In the genomic region with DNA sequence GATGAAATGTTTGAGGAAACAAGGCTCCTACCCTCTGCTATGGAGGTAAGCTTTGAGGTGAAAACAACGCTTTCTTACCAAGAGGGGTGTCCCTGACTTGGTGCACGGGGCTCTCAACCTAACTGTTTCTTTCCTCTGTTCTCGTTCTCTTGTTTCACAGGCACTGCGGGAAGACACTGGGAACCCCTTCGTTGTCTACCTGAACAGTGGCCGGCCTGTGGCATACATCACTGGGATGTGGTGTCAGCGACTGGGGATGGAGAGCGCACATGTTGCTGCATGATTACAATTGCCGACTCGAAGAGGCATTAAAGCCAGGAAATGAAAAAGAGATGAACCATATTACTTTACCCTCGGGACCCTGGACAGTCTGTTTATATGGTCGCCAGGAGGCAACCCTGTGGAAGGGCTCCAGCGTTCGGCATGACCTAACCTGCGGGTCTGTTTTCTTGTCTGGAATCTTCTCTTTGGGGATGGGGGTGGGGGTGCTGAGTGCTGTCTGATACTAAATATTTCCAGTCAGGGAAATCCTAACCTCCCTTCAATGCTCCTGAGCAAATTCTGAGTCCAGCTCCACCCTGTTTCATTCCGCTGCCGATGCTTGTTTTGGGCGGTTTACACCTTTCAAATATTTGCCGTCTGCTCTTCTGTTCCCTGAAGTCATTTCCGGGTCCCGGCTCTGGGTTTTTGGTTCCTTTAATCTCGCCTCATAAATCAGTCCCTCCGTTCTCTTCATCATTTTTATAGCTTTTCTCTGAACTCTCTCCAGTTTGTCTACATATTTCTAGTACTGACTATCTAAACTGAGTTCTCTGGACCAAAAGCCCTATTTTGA, we compare ENCODE assay signal across 18 mouse cellular contexts.
DNase-seq lines count a peak whose midpoint lies in the region; ATAC-seq lines count a peak whose summit lies in the region.
"Had no signal": no experiment of that assay in that cellular context is flagged by ENCODE, and none has a peak within 500 bp of the region (broad histone marks: within the 10 kb centered on the region; RNA-seq: fewer than 3 reads in every experiment).

No protein-coding gene starts in this region.

- H3K9me3 ChIP-seq in kidney, embryonic 15.5 days (replicated peaks), result peaks cover 2% of the 10 kb centered on the region; the same call in 1 of the 2 replicates
- H3K9me3 ChIP-seq in limb, embryonic 11.5 days (ENCODE audit: control insufficient read depth, low read length), result 0 out of 2 replicates have a peak, but pooled peaks cover 2% of the 10 kb centered on the region
- H3K9me3 ChIP-seq in stomach, embryonic 15.5 days, result no peaks in the 10 kb centered on the region
- H3K9me3 ChIP-seq: hindbrain, embryonic 12.5 days; midbrain, embryonic 12.5 days had no signal

- DNase-seq in kidney, adult 18-20 months, result no peak
- peak; percentile 15 for DNase-seq in lung, postnatal 36 days
- DNase-seq in lung, postnatal 25 days (ENCODE audit: low spot score), result no peak
- DNase-seq in limb, embryonic 11.5 days (ENCODE audit: low spot score), result peak; percentile 56
- DNase-seq in gastrocnemius, adult 8-10 months (ENCODE audit: low spot score in 2 of 2), result no peak
- DNase-seq: cerebellum, adult 11 months; cerebellum, postnatal 14 days; forebrain, postnatal 0 days; gastrocnemius, postnatal 36 days; layer of hippocampus, postnatal 36 days; liver, postnatal 0 days had no signal

- peak overlapping the region; percentile 73 for H3K27ac ChIP-seq in kidney, embryonic 15.5 days
- peak overlapping the region; percentile 65; the same call in 1 of the 2 replicates for H3K27ac ChIP-seq in limb, embryonic 11.5 days (replicated peaks; ENCODE audit: low read depth, low read length)
- peak overlapping the region; percentile 52 for H3K27ac ChIP-seq in stomach, embryonic 15.5 days
- H3K27ac ChIP-seq: hindbrain, embryonic 12.5 days; layer of hippocampus, adult 2 months; midbrain, embryonic 12.5 days had no signal

- ATAC-seq in kidney, embryonic 15.5 days (replicated peaks; ENCODE audit: low FRiP score), result 0 out of 2 replicates have a peak, but pooled peaks have one; percentile 27
- ATAC-seq in limb, embryonic 11.5 days (ENCODE audit: insufficient number of reproducible peaks, low FRiP score, low TSS enrichment, low read depth), result peak; percentile 71; the same call in 1 of the 2 replicates
- ATAC-seq in stomach, embryonic 15.5 days (ENCODE audit: insufficient read depth, low FRiP score, low read depth), result no peak
- ATAC-seq: forebrain, postnatal 0 days; Patski had no signal

- H3K36me3 ChIP-seq in kidney, embryonic 15.5 days, result no peaks in the 10 kb centered on the region
- H3K36me3 ChIP-seq in limb, embryonic 11.5 days (ENCODE audit: control insufficient read depth, insufficient read depth, low read length), result no peaks in the 10 kb centered on the region
- H3K36me3 ChIP-seq in stomach, embryonic 15.5 days, result no peaks in the 10 kb centered on the region
- H3K36me3 ChIP-seq: hindbrain, embryonic 12.5 days; midbrain, embryonic 12.5 days had no signal

- no peak overlapping the region for H3K9ac ChIP-seq in kidney, embryonic 15.5 days
- no peak overlapping the region for H3K9ac ChIP-seq in limb, embryonic 11.5 days (ENCODE audit: low read length)
- H3K9ac ChIP-seq in stomach, embryonic 15.5 days, result no peak overlapping the region
- H3K9ac ChIP-seq: forebrain, postnatal 0 days; hindbrain, embryonic 12.5 days; liver, postnatal 0 days; midbrain, embryonic 12.5 days had no signal

- H3K4me3 ChIP-seq in kidney, embryonic 15.5 days (replicated peaks), result no peak overlapping the region
- H3K4me3 ChIP-seq in limb, embryonic 11.5 days (ENCODE audit: low read depth, low read length), result no peak overlapping the region
- no peak overlapping the region for H3K4me3 ChIP-seq in stomach, embryonic 15.5 days (replicated peaks)
- H3K4me3 ChIP-seq: hindbrain, embryonic 12.5 days; layer of hippocampus, adult 2 months; midbrain, embryonic 12.5 days had no signal

- 28% methylated on average over 23 of the region's 23 CpGs for WGBS in kidney, embryonic 15.5 days
- WGBS in limb, embryonic 11.5 days, result 38% methylated on average over 23 of the region's 23 CpGs
- 52% methylated on average over 23 of the region's 23 CpGs for WGBS in stomach, embryonic 15.5 days

- H3K4me1 ChIP-seq in kidney, embryonic 15.5 days, result peaks cover 24% of the 10 kb centered on the region
- peaks cover 18% of the 10 kb centered on the region for H3K4me1 ChIP-seq in limb, embryonic 11.5 days (ENCODE audit: control insufficient read depth, insufficient read depth, low read length)
- H3K4me1 ChIP-seq in stomach, embryonic 15.5 days, result no peaks in the 10 kb centered on the region

- H3K27me3 ChIP-seq in kidney, embryonic 15.5 days, result peaks cover 21% of the 10 kb centered on the region
- H3K27me3 ChIP-seq in limb, embryonic 11.5 days (ENCODE audit: control insufficient read depth, insufficient read depth, low read length), result no peaks in the 10 kb centered on the region
- H3K27me3 ChIP-seq in stomach, embryonic 15.5 days (replicated peaks), result no peaks in the 10 kb centered on the region
- H3K27me3 ChIP-seq: hindbrain, embryonic 12.5 days; midbrain, embryonic 12.5 days; Patski had no signal

- H3K4me2 ChIP-seq in kidney, embryonic 15.5 days, result peak overlapping the region; percentile 37
- no peak overlapping the region for H3K4me2 ChIP-seq in limb, embryonic 11.5 days (ENCODE audit: low read depth, severe bottlenecking)
- H3K4me2 ChIP-seq in stomach, embryonic 15.5 days, result peak overlapping the region; percentile 12; the same call in 1 of the 2 replicates
- H3K4me2 ChIP-seq: hindbrain, embryonic 12.5 days; liver, embryonic 11.5 days; midbrain, embryonic 12.5 days had no signal

Comparison
In these comparisons a context has a peak if more than half of its experiments do, and no peak if none do; other contexts are left out.
1. DNase-seq: peak in lung, postnatal 36 days (single experiment) and limb, embryonic 11.5 days (single experiment); none in kidney, adult 18-20 months (single experiment), lung, postnatal 25 days (single experiment) and gastrocnemius, adult 8-10 months (0 of 2).
2. Peak in every context shown above with its lines, with median percentiles within 50 percentile points of each other: H3K27ac ChIP-seq.